Mouse (Mus musculus) small intestine, adult 2 months (tissue): ENCODE measurements around the gene Mastl. TPM values are rescaled to one million over a fixed set of nuclear protein-coding genes. Genes with fewer than 3 reads are reported as not detected.

Experiments
- H3K27ac ChIP-seq: fragments of 200-500 bp; 2 replicates; pipeline ENCODE4 v1.5.1; 2012; ENCODE audit warnings: low read depth, low read length, control low read depth, inconsistent platforms; ENCODE audit not compliant: insufficient read depth
- H3K27me3 ChIP-seq: fragments of 200-500 bp; 2 replicates; pipeline ENCODE4 v1.6.1; 2012; ENCODE audit warnings: mild to moderate bottlenecking, moderate library complexity, low read length, inconsistent platforms; ENCODE audit not compliant: control insufficient read depth, insufficient read depth
- H3K36me3 ChIP-seq: fragments of 200-500 bp; 2 replicates; pipeline ENCODE4 v1.6.1; 2012; ENCODE audit warnings: mild to moderate bottlenecking, low read length, control low read depth, inconsistent platforms; ENCODE audit not compliant: control insufficient read depth, insufficient read depth
- H3K4me1 ChIP-seq: fragments of 200-500 bp; 2 replicates; pipeline ENCODE4 v1.6.1; 2012; ENCODE audit warnings: low read length, inconsistent platforms, mixed read lengths; ENCODE audit not compliant: control insufficient read depth, insufficient read depth, insufficient read length
- H3K4me3 ChIP-seq: fragments of 200-500 bp; 2 replicates; pipeline ENCODE4 v1.5.1; 2012; ENCODE audit warnings: low read depth, mild to moderate bottlenecking, control low read depth, inconsistent platforms, low read length, moderate library complexity
- CTCF ChIP-seq: fragments of 200-500 bp; IDR thresholded peaks from 2 replicates; pipeline ENCODE4 v1.5.1; 2012; ENCODE audit warnings: low read depth, mild to moderate bottlenecking, control low read depth, inconsistent platforms, low read length, moderate library complexity, mixed read lengths; ENCODE audit not compliant: insufficient replicate concordance, insufficient read length; ENCODE audit errors: extremely low read depth
- POLR2A ChIP-seq: fragments of 200-500 bp; IDR thresholded peaks from 2 replicates; pipeline ENCODE4 v1.6.1; 2012; ENCODE audit warnings: low read depth, mild to moderate bottlenecking, control low read depth, inconsistent platforms, low read length, moderate library complexity
- WGBS: fragments of 180-500 bp; shearing (Covaris S2); methylation state at CpG from one replicate; pipeline ENCODE4 v1.1.7; 2018; 5-methylcytosine and 5-hydroxymethylcytosine counted together
- polyA plus RNA-seq: library from polyadenylated mRNA; depleted of rRNA; stranded (reverse); fragments of >200 nt; gene quantifications from 2 replicates; pipeline ENCODE4 v1.2.3, GENCODE M21; 2012

The Mastl gene
- polyA plus RNA-seq, 1 experiment = 0.37 TPM

GRCm38 (mm10) chr2:23155199-23155621, 614 bp downstream of the Mastl start:
- TF ChIP-seq POLR2A (no peak), CTCF (no peak)
- no peaks in the 10 kb centered on the region for H3K36me3 ChIP-seq
- peak overlapping the region; percentile 78 for H3K4me3 ChIP-seq
- under 1% methylated on average over 5 of the region's 5 CpGs for WGBS
- H3K27me3 ChIP-seq = no peaks in the 10 kb centered on the region
- peak overlapping the region; percentile 14; the same call in 1 of the 2 replicates for H3K27ac ChIP-seq
- peaks cover 2% of the 10 kb centered on the region; the same call in 1 of the 2 replicates for H3K4me1 ChIP-seq

GRCm38 (mm10) chr2:23119573-23119972, 36.3 kb downstream of the Mastl start:
- H3K4me3 ChIP-seq = no peak overlapping the region
- no peaks in the 10 kb centered on the region for H3K27me3 ChIP-seq
- no peaks in the 10 kb centered on the region for H3K4me1 ChIP-seq
- no peak overlapping the region for H3K27ac ChIP-seq
- TF ChIP-seq CTCF (no peak), POLR2A (no peak)
- H3K36me3 ChIP-seq = peaks cover 16% of the 10 kb centered on the region

GRCm38 (mm10) chr2:23102266-23102665, 53.6 kb downstream of the Mastl start:
- Histone ChIP-seq H3K27ac (no peak overlapping the region), H3K36me3 (peaks cover 10% of the 10 kb centered on the region; the same call in 1 of the 2 replicates), H3K4me1 (no peaks in the 10 kb centered on the region), H3K27me3 (no peaks in the 10 kb centered on the region), H3K4me3 (no peak overlapping the region)
- no peak for TF ChIP-seq CTCF
- no peak for TF ChIP-seq POLR2A

- peaks cover 29% of the 10 kb centered on the region for H3K36me3 ChIP-seq
- TF ChIP-seq CTCF (no peak), POLR2A (no peak)
- H3K27me3 ChIP-seq = no peaks in the 10 kb centered on the region
- no peaks in the 10 kb centered on the region for H3K4me1 ChIP-seq
- no peak overlapping the region for H3K4me3 ChIP-seq
- no peak overlapping the region for H3K27ac ChIP-seq
These were observed 58.8 kb downstream of the Mastl start for GRCm38 (mm10) chr2:23097028-23097427.

- WGBS = 48% methylated on average over 5 of the region's 5 CpGs
- peaks cover 38% of the 10 kb centered on the region for H3K36me3 ChIP-seq
- H3K27me3 ChIP-seq = no peaks in the 10 kb centered on the region
- TF ChIP-seq POLR2A (no peak), CTCF (peak; percentile 74; the same call in 1 of the 2 replicates)
- H3K4me1 ChIP-seq = no peaks in the 10 kb centered on the region
- no peak overlapping the region for H3K4me3 ChIP-seq
- H3K27ac ChIP-seq = no peak overlapping the region
These were observed 63.6 kb downstream of the Mastl start for GRCm38 (mm10) chr2:23092216-23092615.

GRCm38 (mm10) chr2:23084540-23084939, 71.3 kb downstream of the Mastl start:
- no peaks in the 10 kb centered on the region for H3K27me3 ChIP-seq
- no peak overlapping the region for H3K27ac ChIP-seq
- H3K4me1 ChIP-seq = no peaks in the 10 kb centered on the region
- H3K36me3 ChIP-seq = peaks cover 20% of the 10 kb centered on the region
- 94% methylated on average over 8 of the region's 8 CpGs for WGBS
- H3K4me3 ChIP-seq = no peak overlapping the region
- TF ChIP-seq POLR2A = no peak
- no peak for TF ChIP-seq CTCF

- no peaks in the 10 kb centered on the region for H3K27me3 ChIP-seq
- no peak for TF ChIP-seq CTCF
- TF ChIP-seq POLR2A = no peak
- WGBS = 58% methylated on average over 2 of the region's 2 CpGs
- no peak overlapping the region for H3K4me3 ChIP-seq
- H3K4me1 ChIP-seq = no peaks in the 10 kb centered on the region
- peaks cover 30% of the 10 kb centered on the region for H3K36me3 ChIP-seq
- H3K27ac ChIP-seq = no peak overlapping the region
These were observed 77.2 kb downstream of the Mastl start for GRCm38 (mm10) chr2:23078588-23078987.
